Mouse (Mus musculus): ENCODE results near the gene Hist1h2bf. TPM values are rescaled to one million over a fixed set of nuclear protein-coding genes. Genes with fewer than 3 reads are reported as not detected.
"Not testable (repeated sequence)": the region's sequence is repeated elsewhere in the genome, so short reads cannot be mapped to it uniquely, and the experiment has no call there.

Hist1h2bf gene
- total and polyA plus RNA-seq, 2 experiments, result 4.6 TPM; not detected in 1

DNA sequence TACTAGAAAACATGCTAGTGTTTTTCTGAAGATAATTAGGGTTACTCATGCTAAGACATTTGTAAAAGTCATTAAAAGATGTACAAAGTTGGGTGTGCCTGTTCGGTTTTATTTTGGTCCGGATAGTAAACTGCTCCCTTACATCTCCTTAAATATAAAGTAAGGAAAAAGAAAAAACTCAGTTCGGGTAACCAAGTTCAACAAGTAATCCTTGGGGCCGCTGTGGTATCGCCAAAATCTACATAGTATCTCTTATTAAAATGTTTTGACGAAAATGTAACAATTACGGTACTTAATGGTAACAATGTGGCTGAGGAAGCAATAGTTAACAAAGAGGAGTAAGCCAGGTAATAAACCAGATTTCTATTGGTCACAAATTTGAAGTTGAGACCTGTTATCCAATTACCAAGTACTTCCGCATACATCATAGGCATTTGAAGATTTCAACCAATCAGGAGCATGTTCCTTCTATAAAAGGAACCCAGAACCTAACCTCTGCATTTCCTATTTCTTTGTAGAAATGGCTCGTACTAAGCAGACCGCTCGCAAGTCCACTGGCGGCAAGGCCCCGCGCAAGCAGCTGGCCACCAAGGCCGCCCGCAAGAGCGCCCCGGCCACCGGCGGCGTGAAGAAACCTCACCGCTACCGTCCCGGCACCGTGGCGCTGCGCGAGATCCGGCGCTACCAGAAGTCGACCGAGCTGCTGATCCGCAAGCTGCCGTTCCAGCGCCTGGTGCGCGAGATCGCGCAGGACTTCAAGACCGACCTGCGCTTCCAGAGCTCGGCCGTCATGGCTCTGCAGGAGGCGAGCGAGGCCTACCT, 29.8 kb downstream of the Hist1h2bf start, which contains the start of gene Hist1h3f:
Hist1h3f (plus strand) TSS at position 88 of the 822 bp plus-strand sequence.
- Histone ChIP-seq H3K36me3 (ENCODE audit: control insufficient read depth, insufficient read depth, low read length) (no peaks in the 10 kb centered on the region), H3K4me3 (ENCODE audit: insufficient read depth, low read depth, low read length) (peak within 1 kb of the TSS; percentile 72), H3K27ac (replicated peaks; ENCODE audit: insufficient read depth, low read depth, low read length) (peak within 1 kb of the TSS; percentile 42), H3K9ac (ENCODE audit: low read depth, low read length) (peak within 1 kb of the TSS; percentile 73), H3K27me3 (ENCODE audit: control insufficient read depth, insufficient read depth, low read length) (no peaks in the 10 kb centered on the region), H3K79me2 (ENCODE audit: control insufficient read depth, insufficient read depth, low read length) (no peaks in the 10 kb centered on the region), H3K4me1 (ENCODE audit: control insufficient read depth, insufficient read depth, low read length) (peaks cover 1% of the 10 kb centered on the region; the same call in 1 of the 2 replicates)
- DNase-seq (ENCODE audit: extremely low read depth, low read depth, low spot score), result peak; percentile 97
- TF ChIP-seq POLR2A (IDR thresholded peaks at IDR 0.05; ENCODE audit: extremely low read depth, insufficient read depth, low read length) (peak; percentile 81), CTCF (IDR thresholded peaks at IDR 0.05; ENCODE audit: low read depth, low read length) (no peak)
- WGBS, result under 1% methylated on average over 34 of the region's 45 CpGs

DNA sequence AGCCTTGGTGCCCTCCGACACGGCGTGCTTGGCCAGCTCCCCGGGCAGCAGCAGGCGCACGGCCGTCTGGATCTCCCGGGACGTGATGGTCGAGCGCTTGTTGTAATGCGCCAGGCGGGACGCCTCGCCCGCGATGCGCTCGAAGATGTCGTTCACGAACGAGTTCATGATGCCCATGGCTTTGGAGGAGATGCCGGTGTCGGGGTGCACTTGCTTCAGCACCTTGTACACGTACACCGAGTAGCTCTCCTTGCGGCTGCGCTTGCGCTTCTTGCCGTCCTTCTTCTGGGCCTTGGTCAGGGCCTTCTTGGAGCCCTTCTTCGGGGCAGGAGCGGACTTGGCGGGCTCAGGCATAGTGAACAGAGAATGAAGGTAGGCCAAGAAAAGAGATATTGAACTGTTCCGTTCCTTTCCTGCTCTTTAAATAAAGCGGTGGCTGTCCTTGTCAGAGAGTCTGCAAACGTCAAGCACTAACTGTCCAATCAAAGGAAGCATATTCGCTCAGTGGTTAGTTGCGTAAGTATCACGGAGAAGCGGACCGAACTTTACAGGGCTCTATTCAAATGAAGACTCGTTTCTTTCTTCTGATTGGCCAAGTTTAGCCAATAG, 30.9 kb downstream of the Hist1h2bf start, which contains the start of gene Hist1h2bh:
Hist1h2bh (minus strand) TSS at position 394 of the 609 bp plus-strand sequence.
- TF ChIP-seq POLR2A (IDR thresholded peaks at IDR 0.05; ENCODE audit: extremely low read depth, insufficient read depth, low read length), result 0 out of 2 replicates have a peak, but pooled peaks have one; percentile 28
- H3K4me1 ChIP-seq (ENCODE audit: control insufficient read depth, insufficient read depth, low read length); H3K36me3 ChIP-seq (ENCODE audit: control insufficient read depth, insufficient read depth, low read length); H3K79me2 ChIP-seq (ENCODE audit: control insufficient read depth, insufficient read depth, low read length); H3K27me3 ChIP-seq (ENCODE audit: control insufficient read depth, insufficient read depth, low read length): not testable (repeated sequence)
- Histone ChIP-seq H3K4me3 (ENCODE audit: insufficient read depth, low read depth, low read length) (peak within 1 kb of the TSS; percentile 69), H3K9ac (ENCODE audit: low read depth, low read length) (peak within 1 kb of the TSS; percentile 73), H3K27ac (replicated peaks; ENCODE audit: insufficient read depth, low read depth, low read length) (peak within 1 kb of the TSS; percentile 42)
- DNase-seq (ENCODE audit: extremely low read depth, low read depth, low spot score), result peak; percentile 99
- under 1% methylated on average over 42 of the region's 42 CpGs for WGBS

DNA sequence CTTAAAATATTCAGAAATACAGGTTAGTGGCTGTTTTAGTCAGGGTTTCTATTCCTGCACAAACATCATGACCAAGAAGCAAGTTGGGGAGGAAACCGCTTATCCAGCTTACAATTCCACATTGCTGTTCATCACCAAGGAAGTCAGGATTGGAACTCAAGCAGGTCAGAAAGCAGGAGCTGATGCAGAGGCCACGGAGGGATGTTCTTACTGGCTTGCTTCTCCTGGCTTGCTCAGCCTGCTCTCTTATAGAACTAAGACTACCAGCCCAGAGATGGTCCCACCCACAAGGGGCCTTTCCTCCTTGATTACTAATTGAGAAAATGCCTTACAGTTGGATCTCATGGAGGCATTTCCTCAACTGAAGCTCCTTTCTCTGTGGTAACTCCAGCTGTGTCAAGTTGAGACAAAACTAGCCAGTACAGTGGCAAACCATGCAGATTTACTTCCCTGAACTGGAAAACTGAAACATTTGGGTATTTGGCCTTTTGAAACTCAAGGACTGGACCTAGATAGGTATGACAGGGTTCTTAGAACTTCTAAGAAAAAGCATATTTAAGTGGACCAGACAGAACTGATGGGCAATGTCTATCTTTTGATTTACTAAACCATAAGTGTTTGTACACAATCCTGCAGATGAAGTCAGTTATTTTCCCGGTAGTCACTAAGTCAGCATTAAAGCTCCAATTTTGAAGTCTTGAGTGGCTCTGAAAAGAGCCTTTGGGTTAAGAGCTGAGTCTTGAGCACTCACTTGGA, 31.6 kb downstream of the Hist1h2bf start:
- not testable (repeated sequence) for DNase-seq (ENCODE audit: extremely low read depth, low read depth, low spot score); H3K9ac ChIP-seq (ENCODE audit: low read depth, low read length); H3K36me3 ChIP-seq (ENCODE audit: control insufficient read depth, insufficient read depth, low read length); H3K4me1 ChIP-seq (ENCODE audit: control insufficient read depth, insufficient read depth, low read length); H3K27me3 ChIP-seq (ENCODE audit: control insufficient read depth, insufficient read depth, low read length); H3K27ac ChIP-seq (replicated peaks; ENCODE audit: insufficient read depth, low read depth, low read length); H3K79me2 ChIP-seq (ENCODE audit: control insufficient read depth, insufficient read depth, low read length)
- H3K4me3 ChIP-seq (ENCODE audit: insufficient read depth, low read depth, low read length), result peak overlapping the region; percentile 69; the same call in 1 of the 2 replicates
- 33% methylated on average over 3 of the region's 3 CpGs for WGBS

DNA sequence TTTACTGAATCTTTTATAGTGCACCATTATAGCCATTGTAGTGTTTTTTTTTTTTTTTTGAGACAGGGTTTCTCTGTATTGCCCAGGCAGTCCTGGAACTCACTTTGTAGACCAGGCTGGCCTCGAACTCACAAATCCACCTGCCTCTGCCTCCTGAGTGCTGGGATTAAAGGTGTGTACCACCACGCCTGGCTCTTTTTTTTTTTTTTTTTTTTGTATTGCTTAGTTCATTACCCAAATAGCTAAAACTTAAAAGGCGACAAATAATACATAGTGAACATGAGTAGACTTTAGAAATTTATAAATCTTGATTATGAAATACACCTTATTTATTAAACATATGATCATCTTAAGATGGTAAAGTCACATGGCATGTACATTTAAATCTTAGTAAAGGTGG, 32.5 kb downstream of the Hist1h2bf start:
- H3K9ac ChIP-seq (ENCODE audit: low read depth, low read length), result no peak overlapping the region
- WGBS, result 91% methylated on average over 3 of the region's 3 CpGs
- no peaks in the 10 kb centered on the region for H3K27me3 ChIP-seq (ENCODE audit: control insufficient read depth, insufficient read depth, low read length)

DNA sequence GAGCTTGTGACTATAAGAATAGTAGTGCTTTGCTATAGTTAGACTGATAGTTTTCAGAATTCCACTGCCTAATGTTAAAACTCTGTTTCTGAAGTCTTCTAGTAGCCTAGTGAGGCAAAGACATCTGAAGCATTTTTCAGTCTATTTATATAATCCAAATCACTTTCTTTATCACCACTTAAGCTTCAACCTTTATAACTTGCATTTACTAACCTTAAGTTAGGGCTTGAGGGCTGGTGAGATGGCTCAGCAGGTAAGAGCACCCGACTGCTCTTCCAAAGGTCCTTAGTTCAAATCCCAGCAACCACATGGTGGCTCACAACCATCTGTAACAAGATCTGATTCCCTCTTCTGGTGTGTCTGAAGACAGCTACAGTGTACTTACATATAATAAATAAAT, 34.2 kb downstream of the Hist1h2bf start:
- not testable (repeated sequence) for H3K9ac ChIP-seq (ENCODE audit: low read depth, low read length); H3K79me2 ChIP-seq (ENCODE audit: control insufficient read depth, insufficient read depth, low read length); DNase-seq (ENCODE audit: extremely low read depth, low read depth, low spot score); H3K36me3 ChIP-seq (ENCODE audit: control insufficient read depth, insufficient read depth, low read length); H3K4me3 ChIP-seq (ENCODE audit: insufficient read depth, low read depth, low read length); H3K27ac ChIP-seq (replicated peaks; ENCODE audit: insufficient read depth, low read depth, low read length); H3K27me3 ChIP-seq (ENCODE audit: control insufficient read depth, insufficient read depth, low read length); H3K4me1 ChIP-seq (ENCODE audit: control insufficient read depth, insufficient read depth, low read length)
- WGBS, result 93% methylated on average over 1 of the region's 1 CpGs

More for the DNA sequence above, 32.5 kb downstream of the Hist1h2bf start:
- DNase-seq (ENCODE audit: extremely low read depth, low read depth, low spot score), result no peak
- H3K36me3 ChIP-seq (ENCODE audit: control insufficient read depth, insufficient read depth, low read length), result no peaks in the 10 kb centered on the region
- no peak for TF ChIP-seq POLR2A (IDR thresholded peaks at IDR 0.05; ENCODE audit: extremely low read depth, insufficient read depth, low read length)
- TF ChIP-seq CTCF (IDR thresholded peaks at IDR 0.05; ENCODE audit: low read depth, low read length), result no peak
- peaks cover 1% of the 10 kb centered on the region; the same call in 1 of the 2 replicates for H3K4me1 ChIP-seq (ENCODE audit: control insufficient read depth, insufficient read depth, low read length)
- no peaks in the 10 kb centered on the region for H3K79me2 ChIP-seq (ENCODE audit: control insufficient read depth, insufficient read depth, low read length)
- H3K4me3 ChIP-seq (ENCODE audit: insufficient read depth, low read depth, low read length), result no peak overlapping the region
- H3K27ac ChIP-seq (replicated peaks; ENCODE audit: insufficient read depth, low read depth, low read length), result no peak overlapping the region
